28 mouse cellular contexts compared by ENCODE assay signal in genomic region chr9:115259866-115260265, GRCm38 (mm10).
"Had no signal": no experiment of that assay in that cellular context is flagged by ENCODE, and none has a peak within 500 bp of the region (broad histone marks: within the 10 kb centered on the region; RNA-seq: fewer than 3 reads in every experiment).

No protein-coding gene starts in this region.

- H3K27ac ChIP-seq: embryonic facial prominence, embryonic 10.5 days; embryonic facial prominence, embryonic 12.5 days; embryonic facial prominence, embryonic 13.5 days; embryonic facial prominence, embryonic 15.5 days; forebrain, embryonic 10.5 days; forebrain, embryonic 12.5 days; forebrain, embryonic 13.5 days; forebrain, embryonic 15.5 days; gastrocnemius, adult 2 months; heart, adult 2 months had no signal

- ATAC-seq: forebrain, embryonic 13.5 days; forebrain, embryonic 14.5 days; forebrain, embryonic 15.5 days; forebrain, embryonic 16.5 days; forebrain, postnatal 0 days had no signal

- H3K4me3 ChIP-seq: embryonic facial prominence, embryonic 10.5 days; embryonic facial prominence, embryonic 12.5 days; embryonic facial prominence, embryonic 13.5 days; embryonic facial prominence, embryonic 15.5 days; erythroblast, embryonic 14.5 days; forebrain, embryonic 10.5 days; forebrain, embryonic 12.5 days; forebrain, embryonic 13.5 days; forebrain, embryonic 15.5 days; gastrocnemius, adult 2 months; heart, adult 2 months had no signal

- H3K9me3 ChIP-seq: embryonic facial prominence, embryonic 10.5 days; embryonic facial prominence, embryonic 12.5 days; embryonic facial prominence, embryonic 13.5 days; embryonic facial prominence, embryonic 15.5 days; forebrain, embryonic 10.5 days; forebrain, embryonic 12.5 days; forebrain, embryonic 13.5 days; forebrain, embryonic 15.5 days had no signal

- H3K9ac ChIP-seq: embryonic facial prominence, embryonic 12.5 days; embryonic facial prominence, embryonic 13.5 days; embryonic facial prominence, embryonic 15.5 days; forebrain, embryonic 12.5 days; forebrain, embryonic 13.5 days; forebrain, embryonic 15.5 days; forebrain, postnatal 0 days had no signal

- H3K4me2 ChIP-seq: embryonic facial prominence, embryonic 12.5 days; embryonic facial prominence, embryonic 13.5 days; embryonic facial prominence, embryonic 15.5 days; forebrain, embryonic 12.5 days; forebrain, embryonic 13.5 days; forebrain, embryonic 15.5 days had no signal

- DNase-seq: cerebellum, adult 2 months; cerebellum, adult 8-10 months; cerebellum, adult 9-10 months; cerebellum, adult 9-11 months; cerebellum, postnatal 10 days; cerebellum, postnatal 14 days; cerebellum, postnatal 25 days; cerebellum, postnatal 36 days; embryo, embryonic 11 days; forebrain, postnatal 0 days; gastrocnemius, adult 2 months; gastrocnemius, postnatal 10 days; gastrocnemius, postnatal 14 days; gastrocnemius, postnatal 25 days; gastrocnemius, postnatal 36 days; heart, adult 18-20 months; heart, adult 2 months had no signal

- H3K27me3 ChIP-seq: embryonic facial prominence, embryonic 12.5 days; embryonic facial prominence, embryonic 13.5 days; embryonic facial prominence, embryonic 15.5 days; forebrain, embryonic 12.5 days; forebrain, embryonic 13.5 days; forebrain, embryonic 15.5 days had no signal

- H3K4me1 ChIP-seq: embryonic facial prominence, embryonic 10.5 days; embryonic facial prominence, embryonic 12.5 days; embryonic facial prominence, embryonic 13.5 days; embryonic facial prominence, embryonic 15.5 days; forebrain, embryonic 10.5 days; forebrain, embryonic 12.5 days; forebrain, embryonic 13.5 days; forebrain, embryonic 15.5 days had no signal
